Mouse (Mus musculus): ENCODE results near the gene Gpd1. TPM values are rescaled to one million over a fixed set of nuclear protein-coding genes. Genes with fewer than 3 reads are reported as not detected.

Gene Gpd1
- polyA plus RNA-seq, 1 experiment = 108 TPM

DNA sequence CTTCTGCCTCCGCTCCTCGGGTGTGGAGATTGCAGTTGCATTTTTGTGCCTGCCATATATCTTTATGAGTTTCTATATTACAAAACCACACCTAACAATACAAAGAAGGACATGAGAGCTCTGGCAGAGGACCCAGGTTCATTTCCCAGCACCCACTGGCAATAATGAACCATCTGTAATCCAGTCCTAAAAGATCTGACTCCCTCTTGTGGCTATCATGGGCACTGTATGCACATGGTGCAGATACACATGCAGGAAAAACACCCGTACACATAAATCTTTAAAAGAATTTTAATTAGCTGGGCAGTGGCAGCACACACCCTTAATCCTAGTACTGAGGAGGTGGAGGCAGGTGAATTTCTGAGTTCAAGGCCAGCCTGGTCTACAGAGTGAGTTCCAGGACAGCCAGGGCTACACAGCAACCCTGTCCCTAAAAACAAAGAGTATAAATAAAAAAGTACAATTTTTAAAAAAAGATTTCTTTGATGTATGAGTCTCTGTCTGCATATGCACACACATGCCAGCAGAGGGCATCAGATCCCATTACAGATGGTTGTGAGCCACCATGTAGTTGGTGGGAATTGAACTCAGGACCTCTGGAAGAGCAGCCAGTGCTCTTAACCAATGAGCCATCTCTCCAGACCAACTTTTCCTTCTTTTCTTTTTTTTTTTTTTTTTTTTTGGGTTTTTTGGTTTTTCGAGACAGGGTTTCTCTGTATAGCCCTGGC is 11.9 kb downstream of the Gpd1 start:
- H3K27ac ChIP-seq (ENCODE audit: control insufficient read depth, insufficient read depth, low read length) = no peak overlapping the region
- no peaks in the 10 kb centered on the region for H3K27me3 ChIP-seq (ENCODE audit: control insufficient read depth, insufficient read depth, low read length)
- DNase-seq = peak; percentile 27
- peaks cover 9% of the 10 kb centered on the region; the same call in 1 of the 2 replicates for H3K36me3 ChIP-seq (ENCODE audit: control insufficient read depth, insufficient read depth, low read length)
- WGBS = 98% methylated on average over 4 of the region's 4 CpGs
- TF ChIP-seq POLR2A (IDR thresholded peaks at IDR 0.05; ENCODE audit: control insufficient read depth, extremely low read depth, insufficient read depth, low read length, poor library complexity) (no peak), CTCF (IDR thresholded peaks at IDR 0.05; ENCODE audit: borderline replicate concordance, control insufficient read depth, extremely low read depth, insufficient read depth, low read length, poor library complexity) (no peak)
- H3K4me1 ChIP-seq (replicated peaks; ENCODE audit: control insufficient read depth, insufficient read depth, low read length) = peaks cover 6% of the 10 kb centered on the region
- H3K4me3 ChIP-seq (ENCODE audit: control insufficient read depth, insufficient read depth, low read length) = no peak overlapping the region

GRCm38 (mm10) chr15:99731167-99731566 is 13.9 kb downstream of the Gpd1 start:
- no peaks in the 10 kb centered on the region; the same call in 1 of the 2 replicates for H3K4me1 ChIP-seq (replicated peaks; ENCODE audit: control insufficient read depth, insufficient read depth, low read length)
- TF ChIP-seq CTCF (IDR thresholded peaks at IDR 0.05; ENCODE audit: borderline replicate concordance, control insufficient read depth, extremely low read depth, insufficient read depth, low read length, poor library complexity) = no peak
- TF ChIP-seq POLR2A (IDR thresholded peaks at IDR 0.05; ENCODE audit: control insufficient read depth, extremely low read depth, insufficient read depth, low read length, poor library complexity) = no peak
- H3K4me3 ChIP-seq (ENCODE audit: control insufficient read depth, insufficient read depth, low read length) = no peak overlapping the region
- H3K27ac ChIP-seq (ENCODE audit: control insufficient read depth, insufficient read depth, low read length) = no peak overlapping the region
- no peaks in the 10 kb centered on the region for H3K27me3 ChIP-seq (ENCODE audit: control insufficient read depth, insufficient read depth, low read length)
- DNase-seq = no peak
- WGBS = 96% methylated on average over 2 of the region's 2 CpGs
- peaks cover 28% of the 10 kb centered on the region for H3K36me3 ChIP-seq (ENCODE audit: control insufficient read depth, insufficient read depth, low read length)

DNA sequence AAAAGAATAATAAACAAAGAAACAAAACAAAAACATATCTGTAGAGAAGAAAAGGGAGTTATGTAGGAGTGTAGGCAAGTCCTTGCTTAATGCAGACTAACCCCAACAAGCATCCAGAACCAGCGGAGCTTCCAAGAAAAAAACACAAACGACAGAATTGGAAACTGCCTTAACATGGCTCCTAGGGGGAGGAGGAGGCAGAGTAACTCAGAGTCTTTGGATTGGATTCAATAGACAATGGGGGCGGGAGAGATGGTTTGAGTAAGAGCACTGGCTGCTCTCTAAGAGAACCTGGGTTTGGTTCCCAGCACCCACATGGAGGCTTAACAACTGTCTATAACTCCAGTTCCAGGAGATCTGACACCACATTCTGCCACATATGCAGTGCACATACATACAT is 14.4 kb downstream of the Gpd1 start:
- H3K4me1 ChIP-seq (replicated peaks; ENCODE audit: control insufficient read depth, insufficient read depth, low read length) = no peaks in the 10 kb centered on the region
- 99% methylated on average over 3 of the region's 3 CpGs for WGBS

GRCm38 (mm10) chr15:99733186-99733585 is 15.9 kb downstream of the Gpd1 start:
- no peak for DNase-seq
- Histone ChIP-seq H3K27ac (ENCODE audit: control insufficient read depth, insufficient read depth, low read length) (no peak overlapping the region), H3K36me3 (ENCODE audit: control insufficient read depth, insufficient read depth, low read length) (peaks cover 38% of the 10 kb centered on the region), H3K27me3 (ENCODE audit: control insufficient read depth, insufficient read depth, low read length) (no peaks in the 10 kb centered on the region), H3K4me1 (replicated peaks; ENCODE audit: control insufficient read depth, insufficient read depth, low read length) (no peaks in the 10 kb centered on the region), H3K4me3 (ENCODE audit: control insufficient read depth, insufficient read depth, low read length) (no peak overlapping the region)
- WGBS = 97% methylated on average over 5 of the region's 5 CpGs
- TF ChIP-seq POLR2A (IDR thresholded peaks at IDR 0.05; ENCODE audit: control insufficient read depth, extremely low read depth, insufficient read depth, low read length, poor library complexity) (no peak), CTCF (IDR thresholded peaks at IDR 0.05; ENCODE audit: borderline replicate concordance, control insufficient read depth, extremely low read depth, insufficient read depth, low read length, poor library complexity) (no peak)

More for the DNA sequence above, 14.4 kb downstream of the Gpd1 start:
- no peak for DNase-seq
- Histone ChIP-seq H3K27ac (ENCODE audit: control insufficient read depth, insufficient read depth, low read length) (no peak overlapping the region), H3K27me3 (ENCODE audit: control insufficient read depth, insufficient read depth, low read length) (no peaks in the 10 kb centered on the region), H3K4me3 (ENCODE audit: control insufficient read depth, insufficient read depth, low read length) (no peak overlapping the region), H3K36me3 (ENCODE audit: control insufficient read depth, insufficient read depth, low read length) (peaks cover 31% of the 10 kb centered on the region)
- no peak for TF ChIP-seq POLR2A (IDR thresholded peaks at IDR 0.05; ENCODE audit: control insufficient read depth, extremely low read depth, insufficient read depth, low read length, poor library complexity)
- no peak for TF ChIP-seq CTCF (IDR thresholded peaks at IDR 0.05; ENCODE audit: borderline replicate concordance, control insufficient read depth, extremely low read depth, insufficient read depth, low read length, poor library complexity)

DNA sequence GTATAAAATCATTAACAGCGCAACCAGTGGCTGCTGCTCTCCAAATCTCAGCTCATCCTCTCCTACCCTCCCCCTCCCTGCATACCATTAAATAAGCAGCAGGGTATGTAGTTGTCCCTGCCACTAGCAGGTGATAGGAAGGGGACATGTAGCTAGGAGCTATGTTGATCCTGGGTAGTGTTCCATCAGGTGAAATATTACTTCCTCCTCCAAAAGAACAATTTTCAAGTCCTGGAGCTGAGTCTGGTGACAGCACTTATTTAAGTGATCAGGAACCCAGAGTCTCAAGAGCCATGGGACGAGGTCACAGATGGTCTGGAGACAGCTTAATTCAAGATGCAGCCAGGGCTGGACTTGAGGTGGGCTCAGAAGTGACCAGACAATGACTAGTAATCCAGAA is 18.3 kb downstream of the Gpd1 start:
- H3K4me3 ChIP-seq (ENCODE audit: control insufficient read depth, insufficient read depth, low read length) = no peak overlapping the region
- peaks cover 51% of the 10 kb centered on the region for H3K36me3 ChIP-seq (ENCODE audit: control insufficient read depth, insufficient read depth, low read length)
- peak; percentile 100 for DNase-seq
- TF ChIP-seq CTCF (IDR thresholded peaks at IDR 0.05; ENCODE audit: borderline replicate concordance, control insufficient read depth, extremely low read depth, insufficient read depth, low read length, poor library complexity) (no peak), POLR2A (IDR thresholded peaks at IDR 0.05; ENCODE audit: control insufficient read depth, extremely low read depth, insufficient read depth, low read length, poor library complexity) (no peak)
- H3K27ac ChIP-seq (ENCODE audit: control insufficient read depth, insufficient read depth, low read length) = no peak overlapping the region
- no peaks in the 10 kb centered on the region for H3K4me1 ChIP-seq (replicated peaks; ENCODE audit: control insufficient read depth, insufficient read depth, low read length)
- 97% methylated on average over 2 of the region's 2 CpGs for WGBS
- H3K27me3 ChIP-seq (ENCODE audit: control insufficient read depth, insufficient read depth, low read length) = no peaks in the 10 kb centered on the region

DNA sequence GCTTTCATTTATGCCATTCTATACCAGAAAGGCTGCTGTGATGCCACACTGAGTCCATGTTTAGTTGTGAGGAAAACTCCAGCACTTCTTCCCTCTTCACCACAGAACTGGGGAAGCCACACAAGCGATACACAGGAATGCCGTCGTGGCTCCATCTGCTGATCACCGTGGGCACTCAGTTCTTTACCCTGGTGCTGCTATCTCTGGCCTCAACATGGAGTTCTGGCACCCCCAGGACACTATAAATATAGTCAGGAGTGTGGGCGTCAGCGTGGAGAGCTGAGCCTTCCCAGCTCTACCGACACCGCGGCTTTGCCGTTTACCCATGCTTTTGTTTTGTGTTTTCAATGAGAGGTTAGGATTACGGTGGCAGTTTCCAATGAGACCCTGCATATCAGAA is 19.4 kb downstream of the Gpd1 start:
- Histone ChIP-seq H3K27ac (ENCODE audit: control insufficient read depth, insufficient read depth, low read length) (no peak overlapping the region), H3K4me1 (replicated peaks; ENCODE audit: control insufficient read depth, insufficient read depth, low read length) (no peaks in the 10 kb centered on the region), H3K27me3 (ENCODE audit: control insufficient read depth, insufficient read depth, low read length) (no peaks in the 10 kb centered on the region), H3K4me3 (ENCODE audit: control insufficient read depth, insufficient read depth, low read length) (no peak overlapping the region), H3K36me3 (ENCODE audit: control insufficient read depth, insufficient read depth, low read length) (peaks cover 51% of the 10 kb centered on the region)
- no peak for TF ChIP-seq CTCF (IDR thresholded peaks at IDR 0.05; ENCODE audit: borderline replicate concordance, control insufficient read depth, extremely low read depth, insufficient read depth, low read length, poor library complexity)
- TF ChIP-seq POLR2A (IDR thresholded peaks at IDR 0.05; ENCODE audit: control insufficient read depth, extremely low read depth, insufficient read depth, low read length, poor library complexity) = no peak
- WGBS = 97% methylated on average over 11 of the region's 11 CpGs
- DNase-seq = no peak

Data from thymus, adult 2 months (tissue).